Comparison of ENCODE assay signal across 28 mouse cellular contexts in the genomic region with DNA sequence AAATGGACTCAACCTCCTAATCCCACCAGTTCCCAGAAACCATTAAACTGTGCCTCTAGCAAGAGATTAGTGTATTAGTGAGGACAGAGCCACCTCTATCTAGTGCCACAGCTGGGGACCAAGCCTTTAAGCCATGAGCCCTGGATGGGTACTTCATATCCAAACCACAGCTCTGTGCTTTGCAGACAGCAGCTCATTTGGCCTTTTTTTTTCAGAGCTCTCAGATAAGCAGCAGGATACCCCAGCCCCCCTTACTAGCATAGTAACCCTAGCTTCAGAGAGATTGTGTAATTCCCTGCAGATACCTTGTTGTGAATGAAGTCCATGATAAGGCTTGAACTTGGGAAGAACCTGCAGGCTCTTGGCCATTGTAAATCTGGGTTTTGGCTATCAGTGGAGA. TPM values are rescaled to one million over a fixed set of nuclear protein-coding genes. Genes with fewer than 3 reads are reported as not detected.
DNase-seq lines count a peak whose midpoint lies in the region; ATAC-seq and TF ChIP-seq lines count a peak whose summit lies in the region.
"Had no signal": no experiment of that assay in that cellular context is flagged by ENCODE, and none has a peak within 500 bp of the region (broad histone marks: within the 10 kb centered on the region; RNA-seq: fewer than 3 reads in every experiment).

No protein-coding gene starts in this region.

- no peaks in the 10 kb centered on the region for H3K27me3 ChIP-seq in MEL (ENCODE audit: control insufficient read depth in 1 of 2, insufficient read depth in 2 of 2, low read length in 2 of 2)
- H3K27me3 ChIP-seq in limb, embryonic 10.5 days (ENCODE audit: low read depth, poor library complexity, severe bottlenecking): no peaks in the 10 kb centered on the region
- H3K27me3 ChIP-seq in forebrain, embryonic 13.5 days: no peaks in the 10 kb centered on the region
- H3K27me3 ChIP-seq: CH12.LX; embryonic facial prominence, embryonic 13.5 days; embryonic facial prominence, embryonic 15.5 days; forebrain, embryonic 12.5 days; forebrain, embryonic 15.5 days had no signal

- no peak overlapping the region for H3K27ac ChIP-seq in MEL (ENCODE audit: control insufficient read depth, low read depth, low read length)
- no peak overlapping the region for H3K27ac ChIP-seq in limb, embryonic 10.5 days
- no peak overlapping the region for H3K27ac ChIP-seq in forebrain, embryonic 13.5 days
- H3K27ac ChIP-seq: embryonic facial prominence, embryonic 13.5 days; embryonic facial prominence, embryonic 15.5 days; forebrain, embryonic 10.5 days; forebrain, embryonic 12.5 days; forebrain, embryonic 15.5 days had no signal

- TF ChIP-seq EP300 in MEL (IDR thresholded peaks at IDR 0.05; ENCODE audit: low read depth in 1 of 2, low read length in 2 of 2): no peak

- no peak overlapping the region for H3K9ac ChIP-seq in MEL (ENCODE audit: control insufficient read depth, low read depth, low read length, poor library complexity, severe bottlenecking)
- no peak overlapping the region for H3K9ac ChIP-seq in forebrain, embryonic 13.5 days
- H3K9ac ChIP-seq: embryonic facial prominence, embryonic 13.5 days; embryonic facial prominence, embryonic 15.5 days; forebrain, embryonic 12.5 days; forebrain, embryonic 15.5 days; forebrain, postnatal 0 days had no signal

- H3K4me1 ChIP-seq in MEL (ENCODE audit: control insufficient read depth in 1 of 2, insufficient read depth in 2 of 2, low read length in 2 of 2): no peaks in the 10 kb centered on the region; a peak in 1 of 4 replicates
- peaks cover 7% of the 10 kb centered on the region; the same call in 1 of the 2 replicates for H3K4me1 ChIP-seq in limb, embryonic 10.5 days
- H3K4me1 ChIP-seq in forebrain, embryonic 13.5 days: no peaks in the 10 kb centered on the region
- H3K4me1 ChIP-seq: forebrain, embryonic 10.5 days; forebrain, embryonic 12.5 days; forebrain, embryonic 15.5 days had no signal

- no peak for TF ChIP-seq CTCF in MEL (IDR thresholded peaks at IDR 0.05 in 2 of 3, conservative IDR thresholded peaks at IDR 0.05 in 1 of 3; ENCODE audit: control insufficient read depth in 1 of 3, insufficient read depth in 1 of 3, low read depth in 2 of 3, low read length in 3 of 3, poor library complexity in 1 of 3, severe bottlenecking in 1 of 3)

- no peaks in the 10 kb centered on the region for H3K9me3 ChIP-seq in MEL (replicated peaks; ENCODE audit: insufficient read depth, low read length)
- H3K9me3 ChIP-seq in limb, embryonic 10.5 days (replicated peaks): no peaks in the 10 kb centered on the region
- H3K9me3 ChIP-seq in forebrain, embryonic 13.5 days (replicated peaks): no peaks in the 10 kb centered on the region
- H3K9me3 ChIP-seq: embryonic facial prominence, embryonic 13.5 days; embryonic facial prominence, embryonic 15.5 days; forebrain, embryonic 10.5 days; forebrain, embryonic 12.5 days; forebrain, embryonic 15.5 days; G1E had no signal

- DNase-seq in testis, postnatal 10 days (ENCODE audit: low spot score): peak; percentile 2
- DNase-seq in testis, postnatal 14 days (ENCODE audit: low spot score): no peak
- DNase-seq in MEL (ENCODE audit: low read depth, low spot score): peak; percentile 25
- DNase-seq in limb, embryonic 10.5 days (ENCODE audit: low spot score): peak; percentile 7
- no peak for DNase-seq in frontal cortex, postnatal 10 days (ENCODE audit: low spot score in 2 of 2)
- no peak for DNase-seq in urinary bladder, postnatal 10 days (ENCODE audit: low spot score)
- DNase-seq: adrenal gland, adult 2 months; adrenal gland, postnatal 10 days; adrenal gland, postnatal 25 days; B cell, adult 2 months; cerebellum, adult 11 months; cerebellum, adult 18-20 months; cerebellum, adult 8-10 months; cerebellum, adult 9-11 months; cerebellum, postnatal 14 days; cerebellum, postnatal 36 days; forebrain, postnatal 0 days had no signal

- no peak for TF ChIP-seq RAD21 in MEL (IDR thresholded peaks at IDR 0.05; ENCODE audit: low read depth, low read length)

- H3K4me2 ChIP-seq in forebrain, embryonic 13.5 days: no peak overlapping the region
- H3K4me2 ChIP-seq: embryonic facial prominence, embryonic 13.5 days; embryonic facial prominence, embryonic 15.5 days; forebrain, embryonic 12.5 days; forebrain, embryonic 15.5 days had no signal

- no peaks in the 10 kb centered on the region for H3K36me3 ChIP-seq in MEL (ENCODE audit: control insufficient read depth in 1 of 2, insufficient read depth in 2 of 2, low read length in 2 of 2)
- no peaks in the 10 kb centered on the region for H3K36me3 ChIP-seq in limb, embryonic 10.5 days
- H3K36me3 ChIP-seq in forebrain, embryonic 13.5 days (ENCODE audit: poor library complexity, severe bottlenecking): no peaks in the 10 kb centered on the region
- H3K36me3 ChIP-seq: embryonic facial prominence, embryonic 13.5 days; embryonic facial prominence, embryonic 15.5 days; forebrain, embryonic 10.5 days; forebrain, embryonic 12.5 days; forebrain, embryonic 15.5 days; G1E had no signal

- no peak overlapping the region for H3K4me3 ChIP-seq in MEL (ENCODE audit: control insufficient read depth in 1 of 2, insufficient read depth in 1 of 2, low read depth in 2 of 2, low read length in 2 of 2)
- no peak overlapping the region for H3K4me3 ChIP-seq in limb, embryonic 10.5 days
- H3K4me3 ChIP-seq in forebrain, embryonic 13.5 days: no peak overlapping the region
- H3K4me3 ChIP-seq: embryonic facial prominence, embryonic 13.5 days; embryonic facial prominence, embryonic 15.5 days; erythroblast, embryonic 14.5 days; forebrain, embryonic 10.5 days; forebrain, embryonic 12.5 days; forebrain, embryonic 15.5 days had no signal

- ATAC-seq in megakaryocyte-erythroid progenitor cell, adult 5-6 weeks (replicated peaks; ENCODE audit: low FRiP score, low TSS enrichment, poor library complexity, severe bottlenecking): 0 out of 2 replicates have a peak, but pooled peaks have one; percentile 42
- no peak for ATAC-seq in forebrain, embryonic 13.5 days
- ATAC-seq: CD4-positive, CD25-positive, alpha-beta regulatory T cell, adult 4 months; forebrain, embryonic 15.5 days; forebrain, postnatal 0 days had no signal

- no peak for TF ChIP-seq POLR2A in MEL (IDR thresholded peaks at IDR 0.05; ENCODE audit: control insufficient read depth in 1 of 2, insufficient read depth in 1 of 2, low read depth in 1 of 2, low read length in 2 of 2, poor library complexity in 1 of 2)

- no peaks in the 10 kb centered on the region for H3K79me2 ChIP-seq in MEL (ENCODE audit: control insufficient read depth, insufficient read depth, low read length, poor library complexity)

TF ChIP-seq in MEL, 35 proteins besides CTCF, POLR2A, EP300 and RAD21:
- TF ChIP-seq ZNF384 (IDR thresholded peaks at IDR 0.05; ENCODE audit: low read depth, low read length): peak; percentile 56
- no peak for TF ChIP-seq RCOR1 (IDR thresholded peaks at IDR 0.05; ENCODE audit: low read depth, low read length)

RNA-seq across cellular contexts. Expression of a gene that starts 11.9 kb away (rescaled TPM):
- total RNA-seq in MEL (2012; rRNA removed): 0.65 and 0.69 TPM in 2 replicates
- polyA plus RNA-seq in MEL (2012; ENCODE audit: insufficient read depth in 1 of 2, insufficient read length in 2 of 2, low read depth in 1 of 2, low replicate concordance in 2 of 2, missing spikeins in 1 of 2): under 1 TPM in 1 of 2 experiments, not detected in 1; 0.65 TPM
- polyA plus RNA-seq in limb, embryonic 10.5 days (2016; fragmentation: Nextera tagmentation; extraction: Ambion mirVana): 0.18 and 0.24 TPM in 2 replicates
- 0.40 and 2.9 TPM in 2 replicates for total RNA-seq in megakaryocyte-erythroid progenitor cell, adult 5-6 weeks (2014; fragmentation: Nextera tagmentation)
- 0.65 and 0.89 TPM in 2 replicates for total RNA-seq in megakaryocyte-erythroid progenitor cell, adult 5-6 weeks (2017)
- 0.04 TPM in 1 of 2 replicates, not detected in the other for polyA plus RNA-seq in forebrain, embryonic 13.5 days (2015; fragmentation: Nextera tagmentation; extraction: Ambion mirVana)
- polyA plus RNA-seq: forebrain, embryonic 10.5 days; G1E had no signal

Comparison
In these comparisons a context has a peak if more than half of its experiments do, and no peak if none do; other contexts are left out.
1. DNase-seq: peak in testis, postnatal 10 days (single experiment), MEL (single experiment) and limb, embryonic 10.5 days (single experiment); none in testis, postnatal 14 days (single experiment), frontal cortex, postnatal 10 days (0 of 2) and urinary bladder, postnatal 10 days (single experiment).